Mouse (Mus musculus) adrenal gland, adult 8-10 months (tissue): ENCODE data around the gene Coq7. TPM values are rescaled to one million over a fixed set of nuclear protein-coding genes. Genes with fewer than 3 reads are reported as not detected.

Experiments
- DNase-seq: peaks from one replicate; pipeline ENCODE4 v3.0.0; 2022
- total RNA-seq, 4 experiments: library from RNA; stranded (reverse); gene quantifications; 2 replicates each; pipeline ENCODE4 v1.2.4; 2022

Coq7 gene
- total RNA-seq, 4 experiments from 2014 or later = 32.3 to 45.2 (median 36.3) TPM

- DNase-seq = no peak
Measured at GRCm38 (mm10) chr7:118461400-118462136, 71.6 kb downstream of the Coq7 start.

Other genes starting within 250 kb of the Coq7 start
- 10 to 100 TPM in 2 of 4 experiments, 1 to 10 TPM in 2; 5.7 to 12.3 (median 8.6) TPM for gene Syt17, start 85.1 kb downstream of the Coq7 start, total RNA-seq
- 10 to 100 TPM; 13.9 to 20.3 (median 17.1) TPM for gene Itpripl2, start 41.4 kb downstream of the Coq7 start, total RNA-seq
- gene Tmc7, start 51.4 kb upstream of the Coq7 start, total RNA-seq = under 1 TPM; 0.29 to 0.73 (median 0.33) TPM
- gene Tmc5, start 63.9 kb upstream of the Coq7 start, total RNA-seq = under 1 TPM in 1 of 4 experiments, not detected in 3; 0.13 TPM
- gene Gde1, start 172.4 kb upstream of the Coq7 start, total RNA-seq = 100 to 1,000 TPM in 3 of 4 experiments, 10 to 100 TPM in 1; 91.0 to 121 (median 113) TPM
- gene Ccp110, start 179.2 kb upstream of the Coq7 start, total RNA-seq = 10 to 100 TPM in 2 of 4 experiments, 1 to 10 TPM in 2; 6.3 to 11.2 (median 8.3) TPM
- 10 to 100 TPM; 64.7 to 73.0 (median 70.2) TPM for gene Vps35l, start 206.9 kb upstream of the Coq7 start, total RNA-seq